ENCODE assay signal across 15 mouse cellular contexts in genomic region chr2:32724832-32725790, GRCm38 (mm10). TPM values are rescaled to one million over a fixed set of nuclear protein-coding genes. Genes with fewer than 3 reads are reported as not detected.
A peak's percentile ranks its signal among the peaks of the same experiment; 100 is the strongest.
DNase-seq lines count a peak whose midpoint lies in the region; ATAC-seq and TF ChIP-seq lines count a peak whose summit lies in the region.
"Had no signal": no experiment of that assay in that cellular context is flagged by ENCODE, and none has a peak within 500 bp of the region (broad histone marks: within the 10 kb centered on the region; RNA-seq: fewer than 3 reads in every experiment).

No protein-coding gene starts in this region.

- no peak for TF ChIP-seq CTCF in lung, embryonic 14.5 days (IDR thresholded peaks at IDR 0.05; ENCODE audit: low read depth)

- no peak overlapping the region for H3K9ac ChIP-seq in lung, embryonic 14.5 days
- H3K9ac ChIP-seq in forebrain, embryonic 13.5 days = no peak overlapping the region
- H3K9ac ChIP-seq: forebrain, postnatal 0 days; intestine, embryonic 15.5 days; liver, embryonic 13.5 days had no signal

- peak overlapping the region; percentile 43; the same call in 1 of the 2 replicates for H3K27ac ChIP-seq in lung, embryonic 14.5 days (ENCODE audit: low read depth)
- no peak overlapping the region for H3K27ac ChIP-seq in forebrain, embryonic 13.5 days
- H3K27ac ChIP-seq: intestine, embryonic 15.5 days; liver, embryonic 13.5 days had no signal

- WGBS in lung, embryonic 14.5 days = 67% methylated on average over 16 of the region's 16 CpGs
- WGBS in forebrain, embryonic 13.5 days = 84% methylated on average over 16 of the region's 16 CpGs

- H3K9me3 ChIP-seq in lung, embryonic 14.5 days (ENCODE audit: low read depth, low read length) = no peaks in the 10 kb centered on the region
- H3K9me3 ChIP-seq in forebrain, embryonic 13.5 days (replicated peaks) = no peaks in the 10 kb centered on the region
- H3K9me3 ChIP-seq: intestine, embryonic 15.5 days; liver, embryonic 13.5 days had no signal

- H3K4me3 ChIP-seq in lung, embryonic 14.5 days (ENCODE audit: low read depth, low read length) = no peak overlapping the region
- H3K4me3 ChIP-seq in forebrain, embryonic 13.5 days = no peak overlapping the region
- H3K4me3 ChIP-seq: intestine, embryonic 15.5 days; liver, embryonic 13.5 days had no signal

- ATAC-seq in lung, embryonic 14.5 days (ENCODE audit: insufficient read depth) = no peak
- ATAC-seq in forebrain, embryonic 13.5 days = no peak
- ATAC-seq: forebrain, postnatal 0 days; intestine, embryonic 15.5 days had no signal

- no peak overlapping the region for H3K4me2 ChIP-seq in lung, embryonic 14.5 days
- no peak overlapping the region for H3K4me2 ChIP-seq in forebrain, embryonic 13.5 days
- H3K4me2 ChIP-seq: intestine, embryonic 15.5 days; liver, embryonic 13.5 days had no signal

- H3K27me3 ChIP-seq in lung, embryonic 14.5 days (ENCODE audit: insufficient read depth, low read length) = no peaks in the 10 kb centered on the region
- H3K27me3 ChIP-seq in forebrain, embryonic 13.5 days = 0 out of 2 replicates have a peak, but pooled peaks cover 3% of the 10 kb centered on the region
- H3K27me3 ChIP-seq: intestine, embryonic 15.5 days; liver, embryonic 13.5 days had no signal

- H3K36me3 ChIP-seq in lung, embryonic 14.5 days (ENCODE audit: insufficient read depth) = peaks cover 4% of the 10 kb centered on the region; the same call in 1 of the 2 replicates
- H3K36me3 ChIP-seq in forebrain, embryonic 13.5 days (ENCODE audit: poor library complexity, severe bottlenecking) = no peaks in the 10 kb centered on the region
- H3K36me3 ChIP-seq: intestine, embryonic 15.5 days; liver, embryonic 13.5 days had no signal

- DNase-seq in adrenal gland, postnatal 14 days = peak; percentile 57
- DNase-seq in adrenal gland, adult 8-10 months = no peak
- no peak for DNase-seq in lung, embryonic 14.5 days
- DNase-seq in lung, adult 18-20 months = no peak
- peak; percentile 78 for DNase-seq in kidney, postnatal 10 days
- peak; percentile 67 for DNase-seq in thymus, postnatal 14 days
- no peak for DNase-seq in retina, postnatal 1 day
- DNase-seq: cerebellum, postnatal 10 days; forebrain, postnatal 0 days; gastrocnemius, postnatal 14 days; liver, embryonic 13.5 days had no signal

- peaks cover 8% of the 10 kb centered on the region for H3K4me1 ChIP-seq in lung, embryonic 14.5 days (ENCODE audit: insufficient read depth)
- H3K4me1 ChIP-seq in forebrain, embryonic 13.5 days = peaks cover 3% of the 10 kb centered on the region; the same call in 1 of the 2 replicates

RNA-seq across cellular contexts. Expression of gene Sh2d3c, which starts 4.3 kb away (rescaled TPM):
- 29.8 and 39.3 TPM in 2 replicates for total RNA-seq in adrenal gland, postnatal 14 days (2021)
- 10 to 100 TPM; 12.4 to 23.9 (median 18.0) TPM for total RNA-seq in adrenal gland, adult 8-10 months (2022)
- polyA plus RNA-seq in lung, embryonic 14.5 days (2014; fragmentation: Nextera tagmentation; extraction: Ambion mirVana) = 37.6 and 38.8 TPM in 2 replicates
- polyA plus RNA-seq in forebrain, embryonic 13.5 days (2015; fragmentation: Nextera tagmentation; extraction: Ambion mirVana) = 23.5 and 29.2 TPM in 2 replicates

RNA-seq across cellular contexts. Expression of gene Cdk9, which starts 12.2 kb away (rescaled TPM):
- 67.4 and 79.7 TPM in 2 replicates for total RNA-seq in adrenal gland, postnatal 14 days (2021)
- total RNA-seq in adrenal gland, adult 8-10 months (2022) = 100 to 1,000 TPM in 1 of 4 experiments, 10 to 100 TPM in 3; 80.8 to 110 (median 92.1) TPM
- 81.7 and 84.3 TPM in 2 replicates for polyA plus RNA-seq in lung, embryonic 14.5 days (2014; fragmentation: Nextera tagmentation; extraction: Ambion mirVana)
- polyA plus RNA-seq in forebrain, embryonic 13.5 days (2015; fragmentation: Nextera tagmentation; extraction: Ambion mirVana) = 90.3 and 99.9 TPM in 2 replicates

RNA-seq across cellular contexts. Expression of gene 6330409D20Rik, which starts 15.7 kb away (rescaled TPM):
- not detected in 2 replicates for total RNA-seq in adrenal gland, postnatal 14 days (2021)
- not detected for total RNA-seq in adrenal gland, adult 8-10 months (2022)
- 0.20 TPM in 1 of 2 replicates, not detected in the other for polyA plus RNA-seq in lung, embryonic 14.5 days (2014; fragmentation: Nextera tagmentation; extraction: Ambion mirVana)
- polyA plus RNA-seq in forebrain, embryonic 13.5 days (2015; fragmentation: Nextera tagmentation; extraction: Ambion mirVana) = 1.6 and 2.5 TPM in 2 replicates
- total RNA-seq: gastrocnemius, postnatal 14 days; heart, postnatal 25 days; megakaryocyte progenitor cell, adult 5-6 weeks had no signal
- polyA plus RNA-seq: liver, embryonic 13.5 days had no signal

RNA-seq across cellular contexts. Expression of gene Fpgs, which starts 21.2 kb away (rescaled TPM):
- 16.2 and 35.8 TPM in 2 replicates for total RNA-seq in adrenal gland, postnatal 14 days (2021)
- total RNA-seq in adrenal gland, adult 8-10 months (2022) = 10 to 100 TPM; 10.8 to 22.2 (median 18.7) TPM
- 28.4 and 32.7 TPM in 2 replicates for polyA plus RNA-seq in lung, embryonic 14.5 days (2014; fragmentation: Nextera tagmentation; extraction: Ambion mirVana)
- polyA plus RNA-seq in forebrain, embryonic 13.5 days (2015; fragmentation: Nextera tagmentation; extraction: Ambion mirVana) = 14.2 and 15.7 TPM in 2 replicates

RNA-seq across cellular contexts. Expression of gene Tor2a, which starts 31.9 kb away (rescaled TPM):
- total RNA-seq in adrenal gland, postnatal 14 days (2021) = 25.3 and 26.8 TPM in 2 replicates
- 10 to 100 TPM; 22.6 to 31.1 (median 28.5) TPM for total RNA-seq in adrenal gland, adult 8-10 months (2022)
- 66.2 and 71.0 TPM in 2 replicates for polyA plus RNA-seq in lung, embryonic 14.5 days (2014; fragmentation: Nextera tagmentation; extraction: Ambion mirVana)
- polyA plus RNA-seq in forebrain, embryonic 13.5 days (2015; fragmentation: Nextera tagmentation; extraction: Ambion mirVana) = 55.8 and 62.2 TPM in 2 replicates

Comparison
In these comparisons a context has a peak if more than half of its experiments do, and no peak if none do; other contexts are left out.
1. DNase-seq: peak in adrenal gland, postnatal 14 days (single experiment), kidney, postnatal 10 days (single experiment) and thymus, postnatal 14 days (single experiment); none in adrenal gland, adult 8-10 months (single experiment), lung, embryonic 14.5 days (single experiment), lung, adult 18-20 months (0 of 2) and retina, postnatal 1 day (single experiment).